Mouse (Mus musculus) spleen, postnatal 14 days (tissue): ENCODE data around the gene Fam92a.
"Not testable (repeated sequence)": the region's sequence is repeated elsewhere in the genome, so short reads cannot be mapped to it uniquely, and the experiment has no call there.

Experiments used
- DNase-seq, 2 experiments: peaks; one replicate each; pipeline ENCODE4 v3.0.0; 2021 to 2022; ENCODE audit warnings: low spot score in 2 of 2

Gene Fam92a

DNA sequence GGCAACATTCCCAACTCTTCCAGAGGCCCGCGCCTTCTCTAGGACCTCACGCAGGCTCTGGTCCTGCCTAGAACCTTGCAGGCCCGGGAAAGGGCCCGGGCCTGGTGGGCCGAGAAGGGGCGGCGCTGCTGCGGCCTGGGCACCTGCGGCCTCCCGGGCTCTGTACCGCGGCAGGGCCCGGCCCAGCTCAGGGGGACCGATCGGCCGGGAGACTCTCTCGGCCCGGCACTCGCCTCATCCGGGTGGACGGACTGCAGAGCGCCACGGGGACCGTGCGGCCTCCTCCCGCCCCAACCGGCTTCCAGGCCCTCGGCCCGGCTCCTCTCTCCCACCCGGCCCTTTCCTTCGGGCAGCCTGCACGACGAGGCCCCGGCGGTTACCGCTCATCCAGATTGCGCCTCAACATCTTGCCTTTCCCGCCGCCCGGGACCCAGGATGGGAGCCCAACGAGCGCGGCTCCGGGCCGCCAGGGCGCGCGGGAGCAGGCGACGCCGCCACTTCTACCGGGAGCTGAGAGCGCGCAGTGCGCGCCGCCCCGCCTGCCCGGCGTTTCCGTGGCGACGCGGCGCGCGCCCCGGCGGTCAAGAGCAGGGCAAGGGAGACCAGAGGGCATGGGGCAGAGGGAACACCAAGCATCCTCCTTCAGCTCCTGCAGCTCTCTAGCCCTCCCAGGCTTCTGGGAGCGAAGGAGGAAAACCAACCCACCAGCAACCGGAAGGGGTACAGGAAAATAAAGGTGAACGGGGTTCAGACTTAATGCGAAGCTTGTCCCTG is at the start of gene Fam92a:
Gene Fam92a, minus strand, starts transcription at position 698 of the 774 bp plus-strand sequence.
- peak; percentile 8 to 16 for DNase-seq

- DNase-seq = no peak
Measured at GRCm38 (mm10) chr4:12178992-12179391, 7.2 kb upstream of the Fam92a start.

GRCm38 (mm10) chr4:12170986-12171317 is 863 bp downstream of the Fam92a start:
- no peak for DNase-seq

- DNase-seq = no peak
Measured at GRCm38 (mm10) chr4:12147660-12148059, 24.2 kb downstream of the Fam92a start.

DNA sequence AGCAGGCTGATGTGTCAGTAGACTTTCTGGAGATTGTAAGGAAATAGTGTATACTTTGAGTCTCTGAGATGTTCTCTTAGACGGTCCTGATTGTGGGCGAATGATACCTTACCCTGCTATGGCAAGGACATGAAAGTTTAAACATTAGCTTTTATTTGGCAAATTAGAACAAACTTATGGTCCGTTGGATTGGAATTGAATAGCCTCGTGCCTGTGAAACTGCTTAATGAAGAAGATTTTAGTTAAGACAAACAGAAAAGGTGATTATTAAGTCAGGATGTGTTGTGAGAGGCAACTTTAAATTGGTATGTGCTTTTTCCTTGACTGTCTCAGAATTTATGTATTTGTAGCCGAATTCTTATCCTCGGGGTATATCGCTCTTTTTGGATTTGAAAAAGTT is 30.3 kb downstream of the Fam92a start:
- DNase-seq = not testable (repeated sequence)

DNA sequence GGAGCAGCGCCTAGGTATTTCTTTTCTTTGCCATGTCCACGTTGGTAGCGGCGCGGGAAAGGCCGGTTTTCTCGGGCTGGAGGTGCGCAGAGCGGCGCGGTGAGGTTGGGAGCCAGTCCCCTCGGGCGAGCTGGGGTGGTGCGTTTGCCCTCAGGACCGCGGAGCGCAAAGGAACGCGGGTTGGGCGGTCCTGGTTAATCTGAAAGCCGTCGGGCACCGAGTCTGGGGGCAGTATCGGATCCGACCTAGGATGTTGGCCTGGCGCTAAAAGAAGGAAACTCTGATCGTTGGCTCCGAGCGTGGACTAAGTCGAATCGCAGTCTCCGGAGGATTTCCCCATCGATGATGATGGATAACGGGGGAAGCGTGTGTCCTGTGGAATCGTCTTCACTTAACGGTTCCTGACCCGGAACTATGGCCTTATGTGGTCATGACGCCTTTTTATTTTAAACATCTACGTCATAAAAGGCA is 31.2 kb downstream of the Fam92a start:
- not testable (repeated sequence) for DNase-seq

DNA sequence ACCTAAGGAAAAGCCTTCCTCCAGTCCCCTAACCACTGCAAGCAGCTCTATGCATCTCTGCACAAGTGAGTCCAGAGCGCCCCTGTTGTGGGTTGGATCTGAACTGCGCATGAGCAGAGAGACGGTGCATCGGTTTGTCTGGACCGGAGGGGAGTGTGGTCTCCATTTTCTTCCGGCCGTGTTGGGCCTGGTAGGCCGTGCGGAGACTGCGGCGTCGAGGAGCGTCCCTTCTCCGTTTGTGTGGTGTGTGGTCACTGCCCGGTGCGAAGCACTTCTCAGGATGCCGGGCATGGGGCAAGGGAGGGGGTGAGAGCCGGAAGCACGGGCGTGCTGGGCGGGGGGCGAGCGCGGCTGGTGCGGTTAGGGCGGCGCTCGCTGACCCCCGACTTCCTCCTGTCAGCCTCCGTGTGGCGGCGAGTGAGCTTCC is 31.7 kb downstream of the Fam92a start, which contains the start of gene Rbm12b1:
Gene Rbm12b1, plus strand, starts transcription at position 124 of the 427 bp plus-strand sequence.
- peak; percentile 30 to 32 for DNase-seq
